Mouse (Mus musculus) neural tube, embryonic 12.5 days (tissue): ENCODE measurements around the gene Map3k20. TPM values are rescaled to one million over a fixed set of nuclear protein-coding genes. Genes with fewer than 3 reads are reported as not detected.

ENCODE experiments used
- ATAC-seq: fragments of 200-750 bp; cut with Nextera tagmentation; 2 replicates; pipeline ENCODE4 v1.8.0; 2017; ENCODE audit warnings: low read depth, mild to moderate bottlenecking, moderate TSS enrichment, moderate library complexity; ENCODE audit not compliant: low FRiP score
- H3K27ac ChIP-seq: fragments of 300-500 bp; sonication (generic); 2 replicates; pipeline ENCODE4 v1.5.1; 2016
- H3K27me3 ChIP-seq: fragments of 300-500 bp; sonication (generic); replicated peaks from 2 replicates; pipeline ENCODE4 v1.6.1; 2016; ENCODE audit warnings: mild to moderate bottlenecking
- H3K36me3 ChIP-seq: fragments of 300-500 bp; sonication (generic); 2 replicates; pipeline ENCODE4 v1.6.1; 2016; ENCODE audit warnings: mild to moderate bottlenecking
- H3K4me1 ChIP-seq: fragments of 300-500 bp; sonication (generic); 2 replicates; pipeline ENCODE4 v1.6.1; 2016
- H3K4me2 ChIP-seq: fragments of 300-500 bp; sonication (generic); replicated peaks from 2 replicates; pipeline ENCODE4 v1.6.1; 2016; ENCODE audit warnings: mild to moderate bottlenecking
- H3K4me3 ChIP-seq: fragments of 300-500 bp; sonication (generic); 2 replicates; pipeline ENCODE4 v1.5.1; 2016
- H3K9ac ChIP-seq: fragments of 300-500 bp; sonication (generic); 2 replicates; pipeline ENCODE4 v1.6.1; 2016; ENCODE audit warnings: mild to moderate bottlenecking
- H3K9me3 ChIP-seq: fragments of 300-500 bp; sonication (generic); 2 replicates; pipeline ENCODE4 v1.6.1; 2016; ENCODE audit warnings: mild to moderate bottlenecking
- WGBS: fragments of 180-500 bp; shearing (Covaris S2); methylation state at CpG from one replicate; pipeline ENCODE4 v1.1.7; 2016; 5-methylcytosine and 5-hydroxymethylcytosine counted together
- polyA plus RNA-seq: library from polyadenylated mRNA; unstranded; fragments of >200 nt; fragmentation: Nextera tagmentation; extraction: Ambion mirVana; gene quantifications from 2 replicates; pipeline ENCODE4 v1.2.1, GENCODE M21; 2016

Map3k20 gene
- polyA plus RNA-seq, 1 experiment from 2014 or later, result 6.8 TPM

DNA sequence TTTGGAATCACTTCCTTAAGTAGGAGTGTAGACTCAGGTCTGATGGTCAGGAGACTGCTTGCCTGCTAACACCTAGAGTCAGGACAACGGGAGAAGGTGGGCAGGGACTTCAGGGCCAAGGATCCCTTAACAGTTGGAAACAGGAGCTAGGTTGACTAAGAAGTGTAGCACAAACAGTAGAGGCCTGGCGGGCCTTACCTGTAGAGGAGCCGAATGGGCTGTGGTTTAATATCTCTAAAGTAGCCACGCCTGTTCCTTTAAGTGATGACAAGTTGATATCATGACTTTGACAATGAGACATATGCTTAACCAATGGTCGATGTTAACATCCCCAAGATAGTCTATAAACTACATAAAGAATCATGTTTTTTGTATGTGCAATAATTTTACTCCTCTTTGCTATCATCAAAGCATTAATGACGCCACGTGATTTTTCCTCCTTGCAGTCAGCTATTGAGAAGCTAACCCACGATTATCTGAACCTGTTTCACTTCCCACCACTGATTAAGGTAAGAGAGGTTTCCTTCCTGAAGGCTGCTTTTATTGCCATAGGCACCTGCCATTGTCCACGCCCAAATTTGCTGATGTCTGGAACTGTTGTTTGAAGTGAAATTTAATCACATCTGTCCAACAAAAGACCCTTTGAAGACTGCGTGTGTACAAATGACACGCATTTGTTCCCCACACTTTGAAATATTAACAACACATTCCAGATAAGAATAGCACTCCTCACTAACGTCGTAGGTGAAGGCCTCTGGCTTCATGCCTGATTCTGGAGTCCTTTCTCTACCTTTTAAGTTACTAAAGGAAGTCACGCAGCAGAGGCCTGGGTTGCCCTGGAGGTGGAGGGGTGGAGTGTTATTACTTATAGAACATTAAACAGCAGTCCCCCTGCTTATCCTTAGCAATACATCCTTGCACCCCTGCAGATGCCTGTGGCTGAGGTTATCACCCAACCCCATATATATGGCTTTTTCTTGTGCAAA lies 131.0 kb downstream of the Map3k20 start:
- H3K4me1 ChIP-seq, result no peaks in the 10 kb centered on the region
- WGBS, result 72% methylated on average over 14 of the region's 14 CpGs
- H3K36me3 ChIP-seq, result no peaks in the 10 kb centered on the region
- no peak overlapping the region for H3K27ac ChIP-seq
- H3K4me3 ChIP-seq, result no peak overlapping the region
- no peak for ATAC-seq
- H3K9ac ChIP-seq, result no peak overlapping the region
- no peaks in the 10 kb centered on the region for H3K9me3 ChIP-seq
- no peak overlapping the region for H3K4me2 ChIP-seq
- H3K27me3 ChIP-seq, result no peaks in the 10 kb centered on the region

DNA sequence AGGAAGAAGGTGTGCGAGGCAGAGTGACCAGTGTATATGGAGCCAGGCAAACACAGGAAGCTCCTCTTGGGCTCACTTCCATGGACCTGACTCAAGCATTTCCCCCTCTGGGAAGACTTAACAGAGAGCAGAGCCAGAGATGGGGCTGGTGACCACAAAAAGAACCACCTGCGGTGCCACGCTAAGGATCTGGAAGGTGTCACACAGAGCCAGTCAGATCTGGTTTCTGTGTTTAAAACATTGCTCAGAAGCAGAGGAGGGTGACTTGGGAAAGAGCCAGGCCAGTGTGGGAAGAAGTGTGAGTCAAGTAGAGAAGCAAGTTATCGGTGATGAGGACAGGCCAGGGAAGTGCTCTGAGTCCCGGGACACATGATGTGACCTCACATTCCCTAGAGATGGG lies 135.1 kb downstream of the Map3k20 start:
- H3K9ac ChIP-seq, result no peak overlapping the region
- 87% methylated on average over 5 of the region's 5 CpGs for WGBS
- H3K4me1 ChIP-seq, result peaks cover 3% of the 10 kb centered on the region; the same call in 1 of the 2 replicates
- no peak overlapping the region for H3K4me2 ChIP-seq
- H3K27me3 ChIP-seq, result no peaks in the 10 kb centered on the region
- no peak overlapping the region for H3K27ac ChIP-seq
- no peak overlapping the region for H3K4me3 ChIP-seq
- ATAC-seq, result no peak
- H3K9me3 ChIP-seq, result no peaks in the 10 kb centered on the region
- no peaks in the 10 kb centered on the region for H3K36me3 ChIP-seq

DNA sequence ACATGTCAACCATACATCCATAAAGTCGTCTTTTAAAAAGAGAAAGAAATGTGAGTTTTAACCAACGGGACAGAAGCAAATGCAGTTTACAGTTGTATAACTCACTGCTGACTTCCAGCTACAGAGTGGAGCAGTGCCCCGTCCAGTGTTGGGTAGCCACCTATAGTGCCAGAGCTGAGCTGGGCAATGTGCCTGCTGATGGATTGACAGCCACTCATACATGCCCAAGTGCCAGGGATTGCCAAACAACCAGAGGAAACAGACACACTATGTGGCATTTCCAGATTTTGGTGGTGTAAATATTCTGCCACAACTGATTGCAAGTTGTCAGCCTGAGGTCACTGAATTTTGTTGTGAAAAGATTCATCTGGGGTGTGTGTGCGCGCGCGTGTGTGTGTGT lies 139.2 kb downstream of the Map3k20 start:
- 86% methylated on average over 7 of the region's 7 CpGs for WGBS
- Histone ChIP-seq H3K9ac (no peak overlapping the region), H3K9me3 (no peaks in the 10 kb centered on the region), H3K4me1 (peaks cover 7% of the 10 kb centered on the region), H3K4me2 (no peak overlapping the region), H3K4me3 (no peak overlapping the region), H3K27ac (no peak overlapping the region), H3K27me3 (no peaks in the 10 kb centered on the region), H3K36me3 (no peaks in the 10 kb centered on the region)
- no peak for ATAC-seq

DNA sequence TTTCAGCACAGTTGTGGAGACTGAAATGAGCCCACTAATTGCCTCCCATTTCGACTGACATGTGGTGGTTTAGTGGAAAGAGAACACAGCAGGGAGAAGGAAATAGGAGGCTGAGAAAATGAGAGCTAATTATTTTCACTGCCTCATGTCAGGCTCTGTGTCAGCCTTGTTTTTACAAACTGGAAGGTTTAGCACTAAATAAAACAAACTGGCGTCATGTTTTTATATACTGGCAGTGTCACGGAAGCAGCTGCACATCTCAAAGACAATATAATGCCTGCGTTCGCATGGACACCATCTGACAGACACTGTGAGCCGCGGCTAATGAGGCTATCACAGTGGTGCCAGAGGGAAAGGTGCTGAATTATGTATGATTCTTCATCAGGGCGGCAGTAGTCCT lies 141.3 kb downstream of the Map3k20 start:
- Histone ChIP-seq H3K4me1 (peaks cover 7% of the 10 kb centered on the region), H3K27me3 (no peaks in the 10 kb centered on the region), H3K4me2 (peak overlapping the region; percentile 37), H3K4me3 (no peak overlapping the region), H3K9me3 (no peaks in the 10 kb centered on the region), H3K36me3 (no peaks in the 10 kb centered on the region), H3K9ac (no peak overlapping the region), H3K27ac (no peak overlapping the region)
- peak; percentile 96 for ATAC-seq
- WGBS, result 5% methylated on average over 8 of the region's 8 CpGs

DNA sequence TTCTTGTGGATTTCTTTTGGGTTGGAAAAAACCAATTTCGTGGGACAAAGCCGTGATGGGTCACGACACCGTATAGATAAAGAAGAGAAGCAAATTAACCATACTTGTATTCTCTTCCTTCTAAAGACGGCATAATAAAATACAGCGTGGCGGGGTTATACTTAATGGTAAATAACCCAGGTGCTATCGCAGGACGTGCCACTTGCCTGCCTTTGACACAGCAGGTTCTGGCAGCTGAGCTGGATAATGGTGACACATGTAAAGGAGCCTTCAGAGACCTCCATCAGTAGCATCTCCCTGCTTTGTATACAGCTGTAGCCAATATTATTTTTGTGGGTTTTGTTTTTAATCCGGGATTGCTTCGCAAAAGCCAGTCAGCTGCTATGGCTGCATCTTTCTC lies 141.9 kb downstream of the Map3k20 start:
- peak overlapping the region; percentile 37 for H3K4me2 ChIP-seq
- ATAC-seq, result peak; percentile 85

DNA sequence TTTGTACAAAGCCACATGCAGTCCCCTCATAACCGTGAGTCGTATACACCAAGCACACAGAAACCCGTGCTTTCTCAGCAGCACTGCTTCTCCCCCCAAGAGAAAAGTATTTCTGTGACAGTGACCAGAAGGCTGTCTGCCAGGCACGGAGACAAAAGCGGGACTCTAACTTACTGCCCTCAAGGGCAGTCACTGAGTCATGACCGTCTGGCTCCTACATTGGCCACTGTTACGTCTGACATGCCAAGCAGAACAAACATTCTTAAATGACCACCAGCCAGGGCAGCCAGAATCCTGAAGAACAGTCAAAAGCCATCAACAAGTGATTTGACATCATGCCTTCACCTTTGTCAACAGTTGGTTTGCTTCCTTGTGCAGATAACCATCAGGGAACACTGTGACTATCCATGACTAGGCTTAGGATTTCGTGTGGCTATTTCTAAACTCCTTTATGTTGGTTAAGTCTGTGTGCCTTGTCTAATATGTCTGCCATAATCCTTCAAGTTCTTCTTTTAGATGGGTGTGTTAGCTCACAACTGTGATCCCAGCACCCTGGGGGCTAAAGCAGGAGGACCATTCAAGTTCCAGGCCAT lies 153.6 kb downstream of the Map3k20 start:
- Histone ChIP-seq H3K36me3 (no peaks in the 10 kb centered on the region), H3K9me3 (no peaks in the 10 kb centered on the region), H3K27me3 (no peaks in the 10 kb centered on the region), H3K4me2 (no peak overlapping the region), H3K4me1 (no peaks in the 10 kb centered on the region), H3K27ac (no peak overlapping the region), H3K4me3 (no peak overlapping the region), H3K9ac (no peak overlapping the region)
- no peak for ATAC-seq
- whole genome bisulfite sequencing, result 73% methylated on average over 8 of the region's 8 CpGs

More for the DNA sequence above, 141.9 kb downstream of the Map3k20 start:
- Histone ChIP-seq H3K4me3 (no peak overlapping the region), H3K9me3 (no peaks in the 10 kb centered on the region), H3K36me3 (no peaks in the 10 kb centered on the region), H3K27me3 (no peaks in the 10 kb centered on the region), H3K27ac (no peak overlapping the region), H3K9ac (no peak overlapping the region), H3K4me1 (peaks cover 7% of the 10 kb centered on the region)
- WGBS, result 41% methylated on average over 11 of the region's 11 CpGs

DNA sequence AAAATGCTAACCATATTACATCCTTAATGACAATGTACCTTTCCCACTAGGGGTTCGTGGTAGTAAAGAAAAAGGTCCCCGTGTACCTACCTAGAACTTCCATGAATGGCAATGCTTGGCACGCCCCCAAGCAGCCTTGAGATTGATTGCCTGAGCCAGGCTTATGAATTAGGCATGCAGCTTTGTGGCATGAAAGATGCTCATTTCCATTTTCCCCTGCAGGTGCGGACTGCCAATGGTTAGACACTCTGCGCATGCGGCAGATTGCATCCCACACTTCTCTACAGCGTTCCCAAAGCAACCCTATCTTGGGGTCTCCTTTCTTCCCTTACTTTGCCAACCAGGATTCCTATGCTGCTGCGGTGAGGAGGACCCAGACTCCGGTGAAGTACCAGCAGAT lies 155.6 kb downstream of the Map3k20 start:
- Histone ChIP-seq H3K4me1 (no peaks in the 10 kb centered on the region), H3K27ac (no peak overlapping the region), H3K4me2 (no peak overlapping the region), H3K9ac (no peak overlapping the region), H3K9me3 (no peaks in the 10 kb centered on the region), H3K27me3 (no peaks in the 10 kb centered on the region), H3K36me3 (no peaks in the 10 kb centered on the region), H3K4me3 (no peak overlapping the region)
- ATAC-seq, result no peak
- WGBS, result 67% methylated on average over 9 of the region's 9 CpGs

DNA sequence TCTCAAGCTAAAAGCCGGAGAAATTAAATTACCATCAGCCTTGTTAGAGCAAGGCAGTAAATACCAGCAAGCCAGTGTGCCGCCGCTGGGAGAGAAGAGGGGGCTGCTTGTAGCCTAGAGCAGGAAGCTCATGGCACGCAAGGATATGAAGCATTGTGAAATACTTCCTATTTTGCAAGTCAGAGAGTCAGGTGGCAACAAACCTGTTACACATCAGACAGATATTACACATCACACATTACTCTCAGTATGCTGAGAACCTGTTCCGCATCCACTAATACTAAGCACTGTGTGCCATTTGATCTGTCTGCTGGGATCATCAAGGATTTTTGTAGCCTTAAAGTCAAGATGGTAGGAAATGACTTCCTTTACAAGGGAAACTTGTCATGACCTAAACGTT lies 157.4 kb downstream of the Map3k20 start:
- 79% methylated on average over 6 of the region's 6 CpGs for WGBS
- Histone ChIP-seq H3K4me2 (no peak overlapping the region), H3K9ac (no peak overlapping the region), H3K9me3 (no peaks in the 10 kb centered on the region), H3K36me3 (no peaks in the 10 kb centered on the region), H3K4me1 (no peaks in the 10 kb centered on the region), H3K27me3 (no peaks in the 10 kb centered on the region), H3K27ac (no peak overlapping the region), H3K4me3 (no peak overlapping the region)
- ATAC-seq, result no peak

DNA sequence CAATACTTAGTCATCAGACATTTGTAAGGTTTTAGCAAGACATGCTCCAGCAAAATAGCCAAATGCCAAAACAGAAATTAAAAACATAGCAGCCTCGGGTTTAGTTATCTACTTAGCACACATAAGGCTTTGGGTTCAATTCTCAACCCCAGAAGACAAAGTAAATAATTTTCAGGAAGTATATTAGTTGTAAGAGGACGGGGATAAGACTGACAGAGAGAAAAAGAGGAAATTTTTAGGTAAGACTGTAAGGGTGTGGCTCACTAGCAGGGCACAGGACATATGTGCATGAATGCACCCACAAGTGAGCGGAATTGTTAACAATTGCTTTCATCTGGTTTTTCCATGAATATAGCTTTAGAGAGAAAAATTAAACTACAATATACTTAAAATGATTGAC lies 158.5 kb downstream of the Map3k20 start:
- H3K36me3 ChIP-seq, result no peaks in the 10 kb centered on the region
- no peak overlapping the region for H3K4me2 ChIP-seq
- WGBS, result 82% methylated on average over 3 of the region's 3 CpGs
- H3K9me3 ChIP-seq, result no peaks in the 10 kb centered on the region
- no peaks in the 10 kb centered on the region for H3K4me1 ChIP-seq
- no peak overlapping the region for H3K9ac ChIP-seq
- H3K27ac ChIP-seq, result no peak overlapping the region
- H3K27me3 ChIP-seq, result no peaks in the 10 kb centered on the region
- no peak for ATAC-seq
- no peak overlapping the region for H3K4me3 ChIP-seq

DNA sequence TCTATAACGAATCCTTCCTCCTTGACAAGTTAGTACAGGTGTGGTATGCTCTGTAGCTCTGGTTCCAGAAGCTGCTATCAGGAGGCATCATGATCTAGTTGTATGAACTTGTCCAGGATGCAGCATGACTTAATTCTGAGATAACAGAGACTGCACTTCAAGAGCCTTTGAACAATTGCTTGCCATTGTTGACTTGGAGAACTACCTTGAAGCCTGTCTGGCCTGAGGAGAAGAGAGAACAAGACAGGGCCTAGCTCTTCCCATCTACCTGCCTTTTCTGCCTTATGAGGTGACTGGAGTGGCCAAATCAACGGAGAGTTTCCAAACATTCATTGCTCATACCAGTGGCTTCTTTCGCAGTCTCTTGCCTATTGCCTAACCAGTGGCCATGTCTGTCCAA lies 160.7 kb downstream of the Map3k20 start:
- no peaks in the 10 kb centered on the region for H3K9me3 ChIP-seq
- no peak for ATAC-seq
- no peaks in the 10 kb centered on the region for H3K27me3 ChIP-seq
- no peaks in the 10 kb centered on the region for H3K4me1 ChIP-seq
- H3K4me3 ChIP-seq, result no peak overlapping the region
- no peak overlapping the region for H3K27ac ChIP-seq
- H3K4me2 ChIP-seq, result no peak overlapping the region
- H3K9ac ChIP-seq, result no peak overlapping the region
- WGBS, result 92% methylated on average over 3 of the region's 3 CpGs
- no peaks in the 10 kb centered on the region for H3K36me3 ChIP-seq

DNA sequence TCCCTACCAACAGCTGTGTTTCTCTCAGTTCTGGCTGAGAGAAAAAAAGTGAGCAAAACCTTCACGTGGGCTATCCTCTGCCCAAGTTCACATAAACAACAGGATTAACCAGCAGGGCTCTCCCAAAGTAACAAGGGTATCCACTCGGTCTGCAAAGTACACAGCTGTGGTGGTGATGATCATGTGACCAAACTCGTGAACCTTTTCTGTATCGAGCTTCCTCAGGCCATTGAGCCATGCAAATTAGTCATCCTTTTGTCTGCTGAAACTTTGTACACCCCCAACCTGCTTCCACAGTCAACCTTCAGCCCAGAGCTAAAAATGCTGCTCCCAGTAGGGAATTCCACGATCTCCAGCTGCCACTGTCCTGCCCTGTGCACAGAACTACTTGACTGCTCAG lies 161.2 kb downstream of the Map3k20 start:
- no peak for ATAC-seq
- Histone ChIP-seq H3K9ac (no peak overlapping the region), H3K4me3 (no peak overlapping the region), H3K4me1 (no peaks in the 10 kb centered on the region), H3K9me3 (no peaks in the 10 kb centered on the region), H3K27ac (no peak overlapping the region), H3K36me3 (no peaks in the 10 kb centered on the region), H3K4me2 (no peak overlapping the region), H3K27me3 (no peaks in the 10 kb centered on the region)
- WGBS, result 37% methylated on average over 5 of the region's 5 CpGs

DNA sequence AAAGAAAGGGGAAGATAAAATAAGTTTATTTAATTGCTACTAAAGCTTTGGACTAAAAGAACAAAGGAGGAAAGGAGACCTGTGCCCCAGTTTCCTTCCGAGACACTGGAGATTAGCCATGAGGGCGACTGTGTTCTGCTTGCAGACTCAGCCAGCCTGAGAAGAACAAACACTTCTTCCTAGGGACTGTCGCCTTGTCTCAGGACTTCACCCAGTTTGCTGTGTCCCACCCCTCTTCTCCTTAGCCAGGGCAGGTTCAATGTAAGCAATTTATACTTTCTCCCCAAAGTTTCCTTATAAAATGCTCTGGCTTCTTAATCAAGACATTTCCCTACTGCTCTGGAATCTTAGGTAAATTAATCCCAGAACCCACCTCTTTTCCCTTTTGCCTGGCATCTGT lies 168.1 kb downstream of the Map3k20 start:
- Histone ChIP-seq H3K4me2 (no peak overlapping the region), H3K27me3 (no peaks in the 10 kb centered on the region), H3K9me3 (no peaks in the 10 kb centered on the region), H3K4me3 (no peak overlapping the region), H3K27ac (no peak overlapping the region), H3K9ac (no peak overlapping the region), H3K36me3 (no peaks in the 10 kb centered on the region), H3K4me1 (no peaks in the 10 kb centered on the region)
- no peak for ATAC-seq
- WGBS, result 47% methylated on average over 3 of the region's 3 CpGs
